Mouse (Mus musculus): Measurements from ENCODE around the gene Gm20388. TPM values are rescaled to one million over a fixed set of nuclear protein-coding genes. Genes with fewer than 3 reads are reported as not detected.

The Gm20388 gene
- polyA plus RNA-seq, 1 experiment from 2014 or later = 4.4 TPM

DNA sequence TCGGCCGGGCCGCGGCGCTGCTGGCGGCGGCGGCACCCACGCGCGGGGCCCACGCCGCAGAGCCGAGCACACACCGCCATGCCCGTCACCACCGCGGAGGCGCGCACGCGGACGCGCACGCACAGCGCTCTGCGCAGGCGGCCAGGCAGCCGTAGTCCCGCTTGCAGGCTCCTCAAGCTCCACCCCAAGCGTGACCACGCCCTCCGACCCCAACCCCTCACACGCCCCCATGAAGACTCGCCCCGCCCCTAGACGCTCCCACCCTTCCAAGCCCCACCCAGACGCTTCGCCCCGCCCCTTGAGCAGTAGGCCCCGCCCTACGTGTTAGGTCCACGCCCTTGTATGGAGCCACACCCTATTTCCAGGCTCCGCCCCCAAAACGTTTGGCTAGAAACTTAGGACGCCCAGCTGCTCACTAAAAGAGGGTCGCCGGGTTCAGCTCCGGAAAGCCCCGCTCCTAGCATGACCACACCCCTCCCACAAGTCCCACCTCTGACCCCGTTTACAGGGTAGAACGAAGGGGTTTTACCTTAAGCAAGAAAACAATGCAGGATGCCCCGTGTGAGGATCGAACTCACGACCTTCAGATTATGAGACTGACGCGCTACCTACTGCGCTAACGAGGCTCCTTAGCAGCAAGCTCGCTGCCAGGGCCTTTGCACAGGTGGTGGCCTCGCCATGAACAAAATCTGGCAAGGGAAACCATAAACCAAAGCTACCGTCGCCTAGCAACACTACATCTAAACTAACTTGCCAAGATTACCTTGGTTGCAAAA lies 1668.2 kb downstream of the Gm20388 start, which contains the start of gene Fbxo31:
Gene Fbxo31 (minus strand): TSS at position 131 of the 776 bp plus-strand sequence.
- ATAC-seq = peak; percentile 94
- peak within 1 kb of the TSS; percentile 75 for H3K27ac ChIP-seq
- peak within 1 kb of the TSS; percentile 87 for H3K4me2 ChIP-seq (replicated peaks)
- H3K4me3 ChIP-seq (replicated peaks) = peak within 1 kb of the TSS; percentile 66
- H3K9me3 ChIP-seq = no peaks in the 10 kb centered on the region
- H3K36me3 ChIP-seq = no peaks in the 10 kb centered on the region
- H3K9ac ChIP-seq (replicated peaks) = peak within 1 kb of the TSS; percentile 86
- H3K27me3 ChIP-seq = peaks cover 4% of the 10 kb centered on the region
- 1% methylated on average over 62 of the region's 63 CpGs for WGBS
- H3K4me1 ChIP-seq (replicated peaks) = peaks cover 35% of the 10 kb centered on the region

GRCm38 (mm10) chr8:121580465-121580864 lies 1669.8 kb downstream of the Gm20388 start:
- Histone ChIP-seq H3K4me1 (replicated peaks) (peaks cover 30% of the 10 kb centered on the region), H3K9me3 (no peaks in the 10 kb centered on the region), H3K4me2 (replicated peaks) (no peak overlapping the region), H3K36me3 (no peaks in the 10 kb centered on the region), H3K27ac (no peak overlapping the region), H3K9ac (replicated peaks) (no peak overlapping the region; the same call in 1 of the 2 replicates), H3K27me3 (peaks cover 6% of the 10 kb centered on the region), H3K4me3 (replicated peaks) (no peak overlapping the region)
- 41% methylated on average over 9 of the region's 9 CpGs for WGBS
- ATAC-seq = no peak

DNA sequence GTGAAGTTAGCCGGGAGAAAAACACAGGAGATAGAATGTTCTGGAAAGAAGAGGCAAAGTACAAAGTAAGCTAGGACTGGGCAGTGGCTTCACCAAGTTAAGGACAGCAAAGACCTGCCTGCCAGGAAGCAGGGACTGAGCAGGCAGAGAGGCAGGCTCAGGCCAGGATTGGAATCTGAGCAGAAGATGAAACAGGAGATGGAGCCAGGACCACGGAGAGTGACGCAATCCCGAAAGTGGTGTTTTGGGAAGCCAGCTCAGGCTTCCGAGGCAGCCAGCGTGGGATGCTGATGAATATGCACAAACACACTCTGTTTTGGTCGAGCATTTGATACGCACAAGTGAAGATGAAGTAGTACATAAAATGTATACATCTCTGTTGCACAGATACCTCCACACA lies 1673.0 kb downstream of the Gm20388 start:
- no peak overlapping the region for H3K4me2 ChIP-seq (replicated peaks)
- 56% methylated on average over 8 of the region's 8 CpGs for WGBS
- no peak for ATAC-seq
- H3K9ac ChIP-seq (replicated peaks) = no peak overlapping the region; the same call in 1 of the 2 replicates
- H3K9me3 ChIP-seq = no peaks in the 10 kb centered on the region
- H3K4me3 ChIP-seq (replicated peaks) = no peak overlapping the region
- no peaks in the 10 kb centered on the region for H3K36me3 ChIP-seq
- H3K27me3 ChIP-seq = peaks cover 6% of the 10 kb centered on the region
- no peak overlapping the region for H3K27ac ChIP-seq
- H3K4me1 ChIP-seq (replicated peaks) = peaks cover 8% of the 10 kb centered on the region

DNA sequence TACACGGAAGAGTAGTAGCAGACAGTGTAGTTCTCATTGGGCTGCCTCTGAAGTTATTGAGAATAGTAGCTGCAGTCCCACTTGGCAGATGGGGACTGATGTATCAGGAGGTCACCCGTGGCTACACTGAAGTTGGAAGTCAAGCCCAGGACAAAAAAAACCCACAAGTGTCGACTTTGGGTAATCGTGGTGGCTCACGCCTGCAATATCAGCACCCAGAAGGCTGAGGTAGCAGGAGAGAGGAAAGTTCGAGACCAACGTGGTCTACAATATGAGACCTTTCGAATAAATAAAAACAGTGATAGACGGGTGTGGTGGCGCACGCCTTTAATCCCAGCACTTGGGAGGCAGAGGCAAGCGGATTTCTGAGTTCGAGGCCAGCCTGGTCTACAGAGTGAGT lies 1674.1 kb downstream of the Gm20388 start:
- Histone ChIP-seq H3K9me3 (no peaks in the 10 kb centered on the region), H3K36me3 (no peaks in the 10 kb centered on the region), H3K4me2 (replicated peaks) (peak overlapping the region; percentile 68), H3K27me3 (peaks cover 6% of the 10 kb centered on the region), H3K27ac (no peak overlapping the region), H3K4me3 (replicated peaks) (peak overlapping the region; percentile 62), H3K9ac (replicated peaks) (peak overlapping the region; percentile 69), H3K4me1 (replicated peaks) (peaks cover 10% of the 10 kb centered on the region)
- 46% methylated on average over 13 of the region's 13 CpGs for WGBS
- ATAC-seq = no peak

GRCm38 (mm10) chr8:121585159-121585825 lies 1674.7 kb downstream of the Gm20388 start:
- H3K9ac ChIP-seq (replicated peaks) = peak overlapping the region; percentile 69
- peak overlapping the region; percentile 51; the same call in 1 of the 2 replicates for H3K27ac ChIP-seq
- H3K4me2 ChIP-seq (replicated peaks) = peak overlapping the region; percentile 68
- no peaks in the 10 kb centered on the region for H3K9me3 ChIP-seq
- peaks cover 12% of the 10 kb centered on the region for H3K4me1 ChIP-seq (replicated peaks)
- H3K36me3 ChIP-seq = no peaks in the 10 kb centered on the region
- peak overlapping the region; percentile 62 for H3K4me3 ChIP-seq (replicated peaks)
- peaks cover 6% of the 10 kb centered on the region for H3K27me3 ChIP-seq
- peak; percentile 95 for ATAC-seq
- WGBS = 1% methylated on average over 47 of the region's 47 CpGs

DNA sequence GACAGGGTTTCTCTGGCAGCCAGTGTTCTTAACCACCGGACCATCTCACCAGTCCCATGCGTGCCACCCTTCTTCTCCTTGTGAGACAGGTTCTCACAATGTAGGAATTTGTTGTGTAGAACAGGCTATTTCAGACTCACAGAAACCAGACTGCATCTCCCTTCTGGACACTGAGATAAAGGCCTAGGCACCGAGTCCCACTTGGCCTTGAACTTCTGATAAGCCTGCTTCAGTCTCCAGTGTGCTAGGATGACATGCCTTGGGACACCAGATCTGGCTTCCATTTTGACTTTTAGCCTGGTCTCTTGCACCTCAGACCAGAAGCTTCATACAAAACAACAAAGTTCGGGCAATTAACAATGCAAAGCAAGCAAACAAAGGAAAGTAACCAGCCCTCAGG lies 1678.1 kb downstream of the Gm20388 start:
- peaks cover 6% of the 10 kb centered on the region for H3K36me3 ChIP-seq
- WGBS = 86% methylated on average over 4 of the region's 4 CpGs
- ATAC-seq = no peak

DNA sequence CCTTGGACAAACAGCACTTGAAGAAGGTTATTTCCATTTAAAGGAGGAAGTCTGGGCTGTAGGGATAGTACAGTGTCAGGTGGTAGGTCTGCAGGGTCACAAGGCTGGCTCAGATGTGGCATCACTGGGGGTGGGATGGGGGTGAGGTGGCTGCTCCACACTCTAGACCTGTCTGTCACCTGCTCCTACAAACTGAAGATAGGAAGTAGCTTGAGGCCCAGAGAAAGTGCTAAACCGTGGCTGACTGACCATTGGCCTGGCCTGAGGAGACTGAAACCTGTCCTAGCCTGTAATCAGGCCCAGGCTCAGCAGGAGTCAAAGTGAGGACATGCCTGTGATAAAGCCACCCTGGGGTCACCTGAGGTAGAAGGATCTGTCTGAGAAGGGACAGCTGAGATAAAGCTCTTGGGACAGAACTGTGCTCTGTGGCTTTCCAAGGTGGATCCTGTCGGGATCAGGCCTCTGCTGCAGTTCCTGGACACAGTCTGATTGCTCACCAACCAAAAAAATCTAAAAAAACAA lies 1678.6 kb downstream of the Gm20388 start:
- WGBS = 51% methylated on average over 2 of the region's 2 CpGs
- ATAC-seq = no peak
- H3K36me3 ChIP-seq = peaks cover 11% of the 10 kb centered on the region
- H3K9ac ChIP-seq (replicated peaks) = no peak overlapping the region; the same call in 1 of the 2 replicates
- peaks cover 36% of the 10 kb centered on the region for H3K4me1 ChIP-seq (replicated peaks)
- H3K27ac ChIP-seq = 0 out of 2 replicates have a peak overlapping the region, but pooled peaks have one; percentile 78
- H3K9me3 ChIP-seq = no peaks in the 10 kb centered on the region
- H3K4me3 ChIP-seq (replicated peaks) = no peak overlapping the region
- no peaks in the 10 kb centered on the region for H3K27me3 ChIP-seq
- peak overlapping the region; percentile 86 for H3K4me2 ChIP-seq (replicated peaks)

More for the DNA sequence above, 1678.1 kb downstream of the Gm20388 start:
- peaks cover 36% of the 10 kb centered on the region for H3K4me1 ChIP-seq (replicated peaks)
- H3K9me3 ChIP-seq = no peaks in the 10 kb centered on the region
- H3K4me2 ChIP-seq (replicated peaks) = no peak overlapping the region
- H3K4me3 ChIP-seq (replicated peaks) = no peak overlapping the region
- H3K27me3 ChIP-seq = peaks cover 3% of the 10 kb centered on the region
- H3K9ac ChIP-seq (replicated peaks) = no peak overlapping the region
- H3K27ac ChIP-seq = no peak overlapping the region

DNA sequence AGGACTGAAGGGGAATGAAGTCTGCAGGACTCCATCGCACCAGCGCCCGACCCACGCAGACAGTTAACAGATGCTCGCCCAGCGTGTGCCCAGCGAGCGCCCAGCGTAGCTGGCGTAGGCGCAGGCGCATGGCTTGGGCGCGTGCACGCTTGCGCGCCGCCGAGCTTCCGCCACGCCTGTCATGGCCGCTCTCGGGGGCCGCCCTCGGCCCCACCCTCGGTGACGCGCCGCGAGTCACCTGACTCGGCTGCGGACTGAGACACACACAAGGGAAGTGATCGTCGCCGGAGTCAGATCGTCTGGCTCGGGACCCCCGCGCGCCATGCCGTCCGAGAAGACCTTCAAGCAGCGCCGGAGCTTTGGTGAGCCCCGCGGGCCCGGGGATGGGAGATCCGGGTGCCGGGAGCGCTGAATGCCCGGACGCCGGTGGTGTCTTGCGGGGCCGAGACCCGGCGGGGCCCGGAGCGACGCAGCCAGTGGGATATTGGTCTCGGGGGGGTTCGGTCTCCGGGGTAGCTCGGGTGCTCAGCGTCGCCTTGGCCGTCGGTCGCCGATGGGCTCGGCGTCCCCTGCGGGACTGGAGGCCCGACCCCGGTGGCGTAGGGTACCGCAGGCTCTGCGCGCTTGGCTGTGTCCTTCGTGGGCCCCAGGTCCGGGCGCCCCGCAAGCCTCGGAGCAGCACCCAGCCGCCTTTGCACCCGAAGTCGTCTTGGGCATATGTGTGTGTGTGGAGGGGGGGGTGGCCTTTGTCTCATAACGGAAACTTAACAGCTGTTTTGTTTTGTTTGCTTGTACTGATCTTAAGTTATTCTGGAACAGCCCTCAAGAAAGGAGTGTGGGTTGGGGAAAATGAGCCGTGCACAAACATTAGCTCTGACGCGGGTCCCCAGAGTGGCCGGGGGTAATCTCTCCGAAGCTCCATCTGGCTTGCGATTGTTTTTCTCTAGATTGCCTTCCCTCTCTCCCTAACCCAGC lies 1679.8 kb downstream of the Gm20388 start, which contains the start of gene Map1lc3b:
Gene Map1lc3b (plus strand): TSS at position 159 of the 975 bp plus-strand sequence.
- H3K27ac ChIP-seq = peak within 1 kb of the TSS; percentile 80
- under 1% methylated on average over 94 of the region's 94 CpGs for WGBS

DNA sequence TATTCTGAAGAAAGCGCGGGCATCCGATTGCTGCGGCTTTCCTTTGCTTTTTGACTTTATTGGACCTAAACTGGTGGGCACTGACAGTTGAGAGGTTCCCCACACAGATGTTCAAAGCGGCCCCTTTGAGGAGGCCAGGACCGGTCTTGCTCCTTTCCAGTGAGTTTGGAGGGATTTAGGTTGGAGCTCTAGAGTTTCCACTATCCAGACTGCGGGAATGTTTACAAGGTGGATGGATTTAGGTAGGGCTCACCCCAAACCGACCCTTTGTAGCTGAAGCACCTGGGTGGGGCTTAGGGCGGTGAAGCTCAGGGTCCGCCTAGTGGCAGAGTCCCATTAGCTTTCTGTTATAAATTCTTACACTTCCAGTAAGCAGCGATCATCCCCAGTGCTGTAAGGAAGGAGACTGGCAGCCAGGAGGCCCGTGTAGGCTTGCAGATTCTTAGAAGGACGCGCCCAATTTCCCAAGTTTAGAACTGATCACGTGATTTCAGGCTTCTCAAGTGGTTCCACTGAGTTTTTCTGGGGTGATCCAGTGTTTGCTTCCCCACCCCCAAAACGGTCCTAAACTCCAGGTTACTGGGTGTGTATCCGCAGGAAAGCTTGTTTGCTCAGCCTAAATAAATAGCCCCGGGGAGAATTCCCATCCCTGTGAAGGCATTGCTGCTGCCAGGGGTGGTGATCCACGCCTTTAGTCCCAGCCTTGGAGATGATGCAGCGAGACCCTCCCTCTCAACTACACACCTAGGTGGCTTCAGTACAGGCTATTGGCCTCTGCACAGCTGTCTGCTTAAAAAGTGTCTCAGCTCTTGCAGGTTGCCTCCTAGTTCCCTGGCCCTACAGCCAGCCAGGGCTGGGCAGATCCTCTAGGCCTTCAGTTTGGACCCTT lies 1680.8 kb downstream of the Gm20388 start:
- 0 out of 2 replicates have a peak, but pooled peaks have one; percentile 7 for ATAC-seq

More for the DNA sequence above, 1679.8 kb downstream of the Gm20388 start, which contains the start of gene Map1lc3b:
- peak; percentile 87 for ATAC-seq
- peak within 1 kb of the TSS; percentile 90 for H3K9ac ChIP-seq (replicated peaks)
- peaks cover 33% of the 10 kb centered on the region for H3K4me1 ChIP-seq (replicated peaks)
- H3K4me3 ChIP-seq (replicated peaks) = peak within 1 kb of the TSS; percentile 81
- peak within 1 kb of the TSS; percentile 86 for H3K4me2 ChIP-seq (replicated peaks)
- H3K27me3 ChIP-seq = no peaks in the 10 kb centered on the region
- H3K9me3 ChIP-seq = no peaks in the 10 kb centered on the region
- peaks cover 23% of the 10 kb centered on the region for H3K36me3 ChIP-seq

GRCm38 (mm10) chr8:121593293-121593692 lies 1682.7 kb downstream of the Gm20388 start:
- H3K4me2 ChIP-seq (replicated peaks) = no peak overlapping the region
- H3K36me3 ChIP-seq = peaks cover 46% of the 10 kb centered on the region
- H3K9me3 ChIP-seq = no peaks in the 10 kb centered on the region
- H3K4me1 ChIP-seq (replicated peaks) = peaks cover 28% of the 10 kb centered on the region
- no peak for ATAC-seq
- no peak overlapping the region for H3K27ac ChIP-seq
- no peaks in the 10 kb centered on the region for H3K27me3 ChIP-seq
- 88% methylated on average over 5 of the region's 5 CpGs for WGBS
- H3K9ac ChIP-seq (replicated peaks) = no peak overlapping the region
- H3K4me3 ChIP-seq (replicated peaks) = no peak overlapping the region

More for the DNA sequence above, 1680.8 kb downstream of the Gm20388 start:
- WGBS = 16% methylated on average over 20 of the region's 20 CpGs
- Histone ChIP-seq H3K9ac (replicated peaks) (peak overlapping the region; percentile 90), H3K4me2 (replicated peaks) (peak overlapping the region; percentile 86), H3K4me1 (replicated peaks) (peaks cover 28% of the 10 kb centered on the region), H3K4me3 (replicated peaks) (peak overlapping the region; percentile 81), H3K36me3 (peaks cover 31% of the 10 kb centered on the region), H3K9me3 (no peaks in the 10 kb centered on the region), H3K27ac (peak overlapping the region; percentile 35; the same call in 1 of the 2 replicates), H3K27me3 (no peaks in the 10 kb centered on the region)

Data from midbrain, embryonic 13.5 days (tissue).